Mouse (Mus musculus) adrenal gland, postnatal 14 days (tissue): ENCODE results near the gene Hhip. TPM values are rescaled to one million over a fixed set of nuclear protein-coding genes. Genes with fewer than 3 reads are reported as not detected.

Experiments used
- DNase-seq: peaks from one replicate; pipeline ENCODE4 v3.0.0; 2021; ENCODE audit warnings: mixed read lengths
- long read RNA-seq, 2 experiments: library from polyadenylated mRNA; stranded (forward); transcript quantifications; one replicate each; pipeline ENCODE4 v2.0.0; 2021
- total RNA-seq: library from RNA; stranded (reverse); gene quantifications from 2 replicates; pipeline ENCODE4 v1.2.3, GENCODE M21; 2021

Gene Hhip
- 7.8 and 9.1 TPM in 2 replicates for total RNA-seq
- long read RNA-seq, experiment 1, full-length matches to known transcripts: 2 of 4 reads
- long read RNA-seq, experiment 1, partial matches to known transcripts: 0 of 4 reads
- long read RNA-seq, experiment 1, other reads (novel, unspliced or antisense): 2 of 4 reads
- long read RNA-seq, experiment 2, full-length matches to known transcripts: 3 of 9 reads
- long read RNA-seq, experiment 2, partial matches to known transcripts: 0 of 9 reads
- long read RNA-seq, experiment 2, other reads (novel, unspliced or antisense): 6 of 9 reads

GRCm38 (mm10) chr8:80057198-80058174 lies at the start of gene Hhip:
Gene Hhip (minus strand): TSS chr8:80058006.
- peak; percentile 40 for DNase-seq

GRCm38 (mm10) chr8:80087021-80087420 lies 29.2 kb upstream of the Hhip start:
- DNase-seq: no peak

- no peak for DNase-seq
Observed at GRCm38 (mm10) chr8:80058193-80058592, 387 bp upstream of the Hhip start.

- no peak for DNase-seq
Observed at GRCm38 (mm10) chr8:80056331-80057070, 1.3 kb downstream of the Hhip start.

- DNase-seq: no peak
Observed at GRCm38 (mm10) chr8:80055777-80056176, 2.0 kb downstream of the Hhip start.

GRCm38 (mm10) chr8:80055094-80055493 lies 2.7 kb downstream of the Hhip start:
- no peak for DNase-seq

- no peak for DNase-seq
Observed at GRCm38 (mm10) chr8:80054216-80054615, 3.6 kb downstream of the Hhip start.

GRCm38 (mm10) chr8:80052838-80053237 lies 5.0 kb downstream of the Hhip start:
- DNase-seq: no peak

GRCm38 (mm10) chr8:80051494-80051893 lies 6.3 kb downstream of the Hhip start:
- no peak for DNase-seq

GRCm38 (mm10) chr8:80049256-80050005 lies 8.4 kb downstream of the Hhip start:
- no peak for DNase-seq

- no peak for DNase-seq
Observed at GRCm38 (mm10) chr8:80048256-80048655, 9.6 kb downstream of the Hhip start.

- DNase-seq: no peak
Observed at GRCm38 (mm10) chr8:80037644-80038253, 20.1 kb downstream of the Hhip start.

GRCm38 (mm10) chr8:80032604-80033003 lies 25.2 kb downstream of the Hhip start:
- peak; percentile 4 for DNase-seq

GRCm38 (mm10) chr8:80031330-80032293 lies 26.2 kb downstream of the Hhip start:
- no peak for DNase-seq

GRCm38 (mm10) chr8:80029631-80030030 lies 28.2 kb downstream of the Hhip start:
- DNase-seq: peak; percentile 23

GRCm38 (mm10) chr8:80020469-80020868 lies 37.3 kb downstream of the Hhip start:
- no peak for DNase-seq

- no peak for DNase-seq
Observed at GRCm38 (mm10) chr8:80015818-80016217, 42.0 kb downstream of the Hhip start.

- DNase-seq: no peak
Observed at GRCm38 (mm10) chr8:80004421-80004820, 53.4 kb downstream of the Hhip start.

- DNase-seq: no peak
Observed at GRCm38 (mm10) chr8:80002313-80002712, 55.5 kb downstream of the Hhip start.

GRCm38 (mm10) chr8:79995075-79995474 lies 62.7 kb downstream of the Hhip start:
- no peak for DNase-seq
